Mouse (Mus musculus) myocyte (in vitro differentiated cells): ENCODE measurements at regions not wholly inside any gene's neighbourhood (a gene's known extent, or its start where the extent isn't known, plus 50 kb on each side); places are given as distances from the start of the nearest gene placed in this dataset.
A peak's percentile ranks its signal among the peaks of the same experiment; 100 is the strongest.

ENCODE experiments used
- H3K27me3 ChIP-seq: one replicate; pipeline ENCODE4 v1.6.1; 2011; ENCODE audit not compliant: control insufficient read depth, insufficient read depth, insufficient read length
- H3K36me3 ChIP-seq: one replicate; pipeline ENCODE4 v1.6.1; 2011; ENCODE audit not compliant: control insufficient read depth, insufficient read depth
- H3K4me2 ChIP-seq: one replicate; pipeline ENCODE4 v1.6.1; 2011; ENCODE audit warnings: low read depth, control low read depth
- H3K4me3 ChIP-seq: one replicate; pipeline ENCODE4 v1.5.1; 2011; ENCODE audit warnings: mild to moderate bottlenecking, control low read depth, moderate library complexity
- H3K79me2 ChIP-seq: one replicate; pipeline ENCODE4 v1.6.1; 2011; ENCODE audit not compliant: control insufficient read depth, insufficient read depth
- H3ac ChIP-seq: one replicate; pipeline ENCODE4 v1.6.1; 2011; ENCODE audit not compliant: control insufficient read depth, insufficient read length
- CEBPB ChIP-seq: IDR thresholded peaks from 2 replicates; pipeline ENCODE4 v1.6.1; 2011; ENCODE audit warnings: mild to moderate bottlenecking, moderate library complexity; ENCODE audit not compliant: poor library complexity, insufficient read depth, severe bottlenecking
- E2F4 ChIP-seq: IDR thresholded peaks from one replicate; pipeline ENCODE4 v1.6.1; 2011; ENCODE audit warnings: mild to moderate bottlenecking, control low read depth, moderate library complexity; ENCODE audit not compliant: insufficient read depth
- MAX ChIP-seq: IDR thresholded peaks from one replicate; pipeline ENCODE4 v1.6.1; 2011; ENCODE audit warnings: low read depth, mild to moderate bottlenecking, control low read depth
- MYOD1 ChIP-seq, 3 experiments: IDR thresholded peaks; one replicate each; pipeline ENCODE4 v1.6.1; 2011; ENCODE audit warnings: control low read depth in 2 of 3, low read depth in 2 of 3, mild to moderate bottlenecking in 2 of 3, moderate library complexity in 1 of 3; ENCODE audit not compliant: insufficient read length in 2 of 3, control insufficient read depth in 1 of 3
- MYOG ChIP-seq, 3 experiments: IDR thresholded peaks; one replicate each; pipeline ENCODE4 v1.6.1; 2011; ENCODE audit warnings: control low read depth in 2 of 3, low read depth in 2 of 3, mild to moderate bottlenecking in 2 of 3; ENCODE audit not compliant: insufficient read length in 2 of 3, control insufficient read depth in 1 of 3, insufficient read depth in 1 of 3
- POLR2A ChIP-seq: IDR thresholded peaks from one replicate; pipeline ENCODE4 v1.6.1; 2011; ENCODE audit warnings: low read depth, mild to moderate bottlenecking, control low read depth, moderate library complexity; ENCODE audit not compliant: insufficient read length
- POLR2AphosphoS2 ChIP-seq: IDR thresholded peaks from one replicate; pipeline ENCODE4 v1.6.1; 2011; ENCODE audit warnings: low read depth, control low read depth; ENCODE audit not compliant: insufficient read length
- REST ChIP-seq: IDR thresholded peaks from one replicate; pipeline ENCODE4 v1.6.1; 2011; ENCODE audit warnings: mild to moderate bottlenecking, control low read depth, moderate library complexity; ENCODE audit not compliant: insufficient read depth, insufficient read length
- SRF ChIP-seq: IDR thresholded peaks from one replicate; pipeline ENCODE4 v1.6.1; 2011; ENCODE audit warnings: low read depth; ENCODE audit not compliant: control insufficient read depth, insufficient read length
- TCF12 ChIP-seq: IDR thresholded peaks from one replicate; pipeline ENCODE4 v1.6.1; 2011; ENCODE audit warnings: mild to moderate bottlenecking, control low read depth; ENCODE audit not compliant: poor library complexity, insufficient read depth, severe bottlenecking
- TCF3 ChIP-seq: IDR thresholded peaks from one replicate; pipeline ENCODE4 v1.6.1; 2011; ENCODE audit warnings: low read depth, control low read depth; ENCODE audit not compliant: insufficient read length
- USF1 ChIP-seq: IDR thresholded peaks from one replicate; pipeline ENCODE4 v1.6.1; 2011; ENCODE audit warnings: low read depth, mild to moderate bottlenecking, control low read depth, moderate library complexity

DNA sequence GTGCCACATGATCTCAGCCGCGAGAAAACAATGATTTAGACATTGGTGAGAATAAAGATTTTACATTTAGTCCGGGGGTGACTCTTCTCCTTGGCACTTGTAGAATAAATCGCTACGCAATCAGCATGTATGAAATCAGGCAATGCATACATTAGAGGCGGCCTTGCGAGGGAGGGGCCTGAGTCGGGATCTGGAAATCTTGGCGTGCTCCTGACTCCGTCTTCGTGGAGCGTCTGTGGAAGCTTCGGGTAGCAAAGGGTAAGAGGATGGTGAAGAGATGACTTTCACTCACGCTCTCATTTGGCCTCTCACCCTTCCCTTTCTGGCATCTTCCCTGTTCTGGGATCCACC lies 167.1 kb downstream of the Nkx6-1 start:
- TF ChIP-seq REST: no peak
- TF ChIP-seq POLR2A: no peak
- TF ChIP-seq USF1: no peak
- no peak for TF ChIP-seq TCF12
- TF ChIP-seq MAX: no peak
- TF ChIP-seq CEBPB: no peak
- no peak for TF ChIP-seq POLR2AphosphoS2
- TF ChIP-seq SRF: no peak
- TF ChIP-seq MYOG (IDR thresholded peaks at IDR 0.05; ENCODE audit: control insufficient read depth in 1 of 3, insufficient read depth in 1 of 3, insufficient read length in 2 of 3, low read depth in 2 of 3): no peak
- no peak for TF ChIP-seq E2F4
- no peak for TF ChIP-seq TCF3
- no peak for TF ChIP-seq MYOD1 (IDR thresholded peaks at IDR 0.05; ENCODE audit: control insufficient read depth in 1 of 3, insufficient read length in 2 of 3, low read depth in 2 of 3)
- Histone ChIP-seq H3K4me2 (no peak overlapping the region), H3K79me2 (no peaks in the 10 kb centered on the region), H3ac (no peak overlapping the region), H3K36me3 (no peaks in the 10 kb centered on the region), H3K4me3 (no peak overlapping the region), H3K27me3 (no peaks in the 10 kb centered on the region)

DNA sequence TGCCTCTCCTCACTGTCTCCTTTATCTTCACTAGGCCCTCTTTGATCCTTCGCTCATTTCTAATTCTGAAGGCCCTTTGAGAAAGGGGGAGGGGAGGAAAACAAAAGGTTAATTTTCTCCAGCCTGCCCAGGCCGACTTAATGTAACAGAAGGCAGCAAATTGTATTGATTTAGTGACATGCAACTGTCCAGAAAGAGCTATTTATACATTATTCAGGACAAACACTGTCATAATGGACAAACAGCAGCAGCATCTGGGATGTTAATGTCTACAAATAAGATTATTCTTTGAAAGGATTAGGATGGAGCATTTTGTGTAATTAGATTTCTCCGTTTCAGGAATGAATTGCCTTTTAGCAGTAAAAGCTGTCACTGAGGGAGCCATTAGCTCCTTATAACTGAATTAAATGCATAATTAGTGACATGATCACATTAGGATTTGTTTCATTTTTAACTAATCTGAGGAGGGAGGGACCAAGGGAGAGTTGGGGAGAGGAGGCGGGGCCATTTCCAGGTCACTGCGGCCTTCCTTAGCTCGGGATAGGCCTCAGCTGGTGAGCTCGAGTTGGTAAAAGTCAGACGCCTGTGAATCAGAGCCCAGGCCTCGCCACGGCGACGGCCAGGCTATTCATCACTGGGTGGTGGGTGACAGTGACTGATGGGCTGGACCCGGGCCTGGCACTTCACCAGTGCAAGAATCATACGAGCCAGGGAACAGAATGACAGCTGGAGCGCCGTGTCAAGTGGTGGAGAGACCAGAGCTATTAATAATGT lies 167.7 kb downstream of the Nkx6-1 start:
- H3K4me3 ChIP-seq: no peak overlapping the region
- H3K4me2 ChIP-seq: no peak overlapping the region
- TF ChIP-seq MYOD1 (IDR thresholded peaks at IDR 0.05; ENCODE audit: control insufficient read depth in 1 of 3, insufficient read length in 2 of 3, low read depth in 2 of 3) (peak in 1 of 3 experiments; percentile 3), MYOG (IDR thresholded peaks at IDR 0.05; ENCODE audit: control insufficient read depth in 1 of 3, insufficient read depth in 1 of 3, insufficient read length in 2 of 3, low read depth in 2 of 3) (no peak), TCF3 (no peak), MAX (no peak), USF1 (no peak)
- H3ac ChIP-seq: no peak overlapping the region
- H3K79me2 ChIP-seq: no peaks in the 10 kb centered on the region
- H3K27me3 ChIP-seq: no peaks in the 10 kb centered on the region
- H3K36me3 ChIP-seq: no peaks in the 10 kb centered on the region

GRCm38 (mm10) chr5:101496161-101496560 lies 168.6 kb downstream of the Nkx6-1 start:
- H3K27me3 ChIP-seq: no peaks in the 10 kb centered on the region
- H3K4me2 ChIP-seq: no peak overlapping the region
- H3K4me3 ChIP-seq: no peak overlapping the region
- no peaks in the 10 kb centered on the region for H3K79me2 ChIP-seq
- TF ChIP-seq POLR2A (no peak), POLR2AphosphoS2 (no peak), SRF (no peak), MYOG (IDR thresholded peaks at IDR 0.05; ENCODE audit: control insufficient read depth in 1 of 3, insufficient read depth in 1 of 3, insufficient read length in 2 of 3, low read depth in 2 of 3) (no peak), MAX (no peak), REST (no peak), E2F4 (no peak), TCF12 (no peak)
- H3K36me3 ChIP-seq: no peaks in the 10 kb centered on the region
- no peak overlapping the region for H3ac ChIP-seq

GRCm38 (mm10) chr5:101445792-101446191 lies 219.0 kb downstream of the Nkx6-1 start:
- Histone ChIP-seq H3K36me3 (no peaks in the 10 kb centered on the region), H3K27me3 (no peaks in the 10 kb centered on the region), H3ac (no peak overlapping the region), H3K4me2 (no peak overlapping the region), H3K4me3 (no peak overlapping the region), H3K79me2 (no peaks in the 10 kb centered on the region)
- no peak for TF ChIP-seq REST

DNA sequence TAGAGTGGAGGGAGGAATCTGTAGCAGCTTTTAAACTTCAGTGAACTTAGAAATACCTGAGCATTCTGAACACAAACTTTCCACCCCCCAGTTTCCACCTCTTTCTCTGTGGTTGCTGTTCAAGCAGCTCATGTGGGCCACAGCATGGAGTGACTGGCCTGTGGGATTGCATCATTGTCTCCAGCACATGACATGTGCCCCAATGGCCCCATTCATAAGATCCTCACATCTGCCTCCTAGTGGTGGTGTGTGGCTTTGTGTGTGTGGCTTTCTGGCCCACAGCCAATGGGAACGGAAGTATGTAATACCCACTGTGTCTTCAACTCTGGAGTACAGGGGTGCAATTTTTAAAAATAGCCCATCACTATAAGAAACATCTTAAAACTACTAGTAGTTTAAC lies 223.0 kb downstream of the Nkx6-1 start:
- Histone ChIP-seq H3ac (no peak overlapping the region), H3K4me2 (no peak overlapping the region), H3K4me3 (no peak overlapping the region), H3K36me3 (no peaks in the 10 kb centered on the region), H3K79me2 (no peaks in the 10 kb centered on the region), H3K27me3 (no peaks in the 10 kb centered on the region)
- no peak for TF ChIP-seq POLR2A
- TF ChIP-seq USF1: no peak
- TF ChIP-seq TCF12: no peak
- no peak for TF ChIP-seq MYOD1 (IDR thresholded peaks at IDR 0.05; ENCODE audit: control insufficient read depth in 1 of 3, insufficient read length in 2 of 3, low read depth in 2 of 3)
- TF ChIP-seq SRF: no peak
- no peak for TF ChIP-seq E2F4
- TF ChIP-seq TCF3: no peak
- TF ChIP-seq CEBPB: no peak; the same call in 1 of the 2 replicates
- TF ChIP-seq POLR2AphosphoS2: no peak
- no peak for TF ChIP-seq REST
- no peak for TF ChIP-seq MAX
- TF ChIP-seq MYOG (IDR thresholded peaks at IDR 0.05; ENCODE audit: control insufficient read depth in 1 of 3, insufficient read depth in 1 of 3, insufficient read length in 2 of 3, low read depth in 2 of 3): no peak
